Mouse (Mus musculus): ENCODE measurements around the gene Letmd1.
"Not testable (repeated sequence)": the region's sequence is repeated elsewhere in the genome, so short reads cannot be mapped to it uniquely, and the experiment has no call there.

Letmd1 gene

GRCm38 (mm10) chr15:100468295-100469188 is at the start of gene Letmd1:
Gene Letmd1 (plus strand): TSS chr15:100469023.
- peak; percentile 58 for DNase-seq (ENCODE audit: low spot score)

GRCm38 (mm10) chr15:100419311-100419710 is 49.5 kb upstream of the Letmd1 start:
- DNase-seq (ENCODE audit: low spot score) = no peak

- no peak for DNase-seq (ENCODE audit: low spot score)
These were observed 48.7 kb upstream of the Letmd1 start for GRCm38 (mm10) chr15:100419901-100420745.

- DNase-seq (ENCODE audit: low spot score) = peak; percentile 11
These were observed 47.6 kb upstream of the Letmd1 start for GRCm38 (mm10) chr15:100421059-100421757.

- not testable (repeated sequence) for DNase-seq (ENCODE audit: low spot score)
These were observed 47.0 kb upstream of the Letmd1 start, which contains the start of gene Gm5475 for GRCm38 (mm10) chr15:100421758-100422197. Gene Gm5475 (plus strand): TSS chr15:100422147.

- no peak for DNase-seq (ENCODE audit: low spot score)
These were observed 46.3 kb upstream of the Letmd1 start for GRCm38 (mm10) chr15:100422476-100422875.

- peak; percentile 70 for DNase-seq (ENCODE audit: low spot score)
These were observed 45.6 kb upstream of the Letmd1 start for GRCm38 (mm10) chr15:100422899-100423860.

- no peak for DNase-seq (ENCODE audit: low spot score)
These were observed 44.9 kb upstream of the Letmd1 start for GRCm38 (mm10) chr15:100423916-100424315.

GRCm38 (mm10) chr15:100424396-100425122 is 44.3 kb upstream of the Letmd1 start, which contains the start of gene Slc11a2:
Gene Slc11a2 (minus strand): TSS chr15:100425072.
- DNase-seq (ENCODE audit: low spot score) = no peak

- DNase-seq (ENCODE audit: low spot score) = no peak
These were observed 40.4 kb upstream of the Letmd1 start for GRCm38 (mm10) chr15:100428296-100428905.

- no peak for DNase-seq (ENCODE audit: low spot score)
These were observed 38.8 kb upstream of the Letmd1 start for GRCm38 (mm10) chr15:100429959-100430565.

- DNase-seq (ENCODE audit: low spot score) = no peak
These were observed 35.6 kb upstream of the Letmd1 start for GRCm38 (mm10) chr15:100433234-100433633.

GRCm38 (mm10) chr15:100436112-100436511 is 32.7 kb upstream of the Letmd1 start:
- DNase-seq (ENCODE audit: low spot score) = no peak

- no peak for DNase-seq (ENCODE audit: low spot score)
These were observed 32.3 kb upstream of the Letmd1 start for GRCm38 (mm10) chr15:100436518-100436917.

- DNase-seq (ENCODE audit: low spot score) = peak; percentile 55
These were observed 25.5 kb upstream of the Letmd1 start for GRCm38 (mm10) chr15:100443126-100443922.

- no peak for DNase-seq (ENCODE audit: low spot score)
These were observed 21.9 kb upstream of the Letmd1 start for GRCm38 (mm10) chr15:100446887-100447286.

GRCm38 (mm10) chr15:100448572-100448971 is 20.3 kb upstream of the Letmd1 start:
- DNase-seq (ENCODE audit: low spot score) = no peak

- no peak for DNase-seq (ENCODE audit: low spot score)
These were observed 19.3 kb upstream of the Letmd1 start for GRCm38 (mm10) chr15:100449495-100449894.
